Mouse (Mus musculus) lung, adult 2 months (tissue): Measurements from ENCODE around the gene Fam57a. TPM values are rescaled to one million over a fixed set of nuclear protein-coding genes. Genes with fewer than 3 reads are reported as not detected.

Source experiments
- DNase-seq: peaks from one replicate; pipeline ENCODE4 v3.0.0; 2022
- H3K4me1 ChIP-seq: fragments of 200-500 bp; 2 replicates; pipeline ENCODE4 v1.6.1; 2011; ENCODE audit warnings: low read length; ENCODE audit not compliant: control insufficient read depth, insufficient read depth
- H3K4me3 ChIP-seq: fragments of 200-500 bp; replicated peaks from 2 replicates; pipeline ENCODE3; 2011; ENCODE audit warnings: low read depth, mild to moderate bottlenecking, control low read depth, low read length; ENCODE audit errors: extremely low read depth
- CTCF ChIP-seq: fragments of 200-500 bp; IDR thresholded peaks from 2 replicates; pipeline ENCODE4 v1.5.1; 2011; ENCODE audit warnings: mild to moderate bottlenecking, low read length, control low read depth; ENCODE audit not compliant: insufficient read depth
- POLR2A ChIP-seq: fragments of 200-500 bp; IDR thresholded peaks from 2 replicates; pipeline ENCODE4 v1.6.1; 2011; ENCODE audit warnings: low read depth, mild to moderate bottlenecking, control low read depth, low read length, borderline replicate concordance; ENCODE audit errors: extremely low read depth
- WGBS: fragments of 180-500 bp; shearing (Covaris S2); methylation state at CpG from one replicate; pipeline ENCODE4 v1.1.7; 2018; 5-methylcytosine and 5-hydroxymethylcytosine counted together
- polyA plus RNA-seq: library from polyadenylated mRNA; depleted of rRNA; stranded (reverse); fragments of >200 nt; gene quantifications from 2 replicates; pipeline ENCODE4 v1.2.3, GENCODE M21; 2012

Fam57a gene
- polyA plus RNA-seq, 1 experiment: 115 TPM

DNA sequence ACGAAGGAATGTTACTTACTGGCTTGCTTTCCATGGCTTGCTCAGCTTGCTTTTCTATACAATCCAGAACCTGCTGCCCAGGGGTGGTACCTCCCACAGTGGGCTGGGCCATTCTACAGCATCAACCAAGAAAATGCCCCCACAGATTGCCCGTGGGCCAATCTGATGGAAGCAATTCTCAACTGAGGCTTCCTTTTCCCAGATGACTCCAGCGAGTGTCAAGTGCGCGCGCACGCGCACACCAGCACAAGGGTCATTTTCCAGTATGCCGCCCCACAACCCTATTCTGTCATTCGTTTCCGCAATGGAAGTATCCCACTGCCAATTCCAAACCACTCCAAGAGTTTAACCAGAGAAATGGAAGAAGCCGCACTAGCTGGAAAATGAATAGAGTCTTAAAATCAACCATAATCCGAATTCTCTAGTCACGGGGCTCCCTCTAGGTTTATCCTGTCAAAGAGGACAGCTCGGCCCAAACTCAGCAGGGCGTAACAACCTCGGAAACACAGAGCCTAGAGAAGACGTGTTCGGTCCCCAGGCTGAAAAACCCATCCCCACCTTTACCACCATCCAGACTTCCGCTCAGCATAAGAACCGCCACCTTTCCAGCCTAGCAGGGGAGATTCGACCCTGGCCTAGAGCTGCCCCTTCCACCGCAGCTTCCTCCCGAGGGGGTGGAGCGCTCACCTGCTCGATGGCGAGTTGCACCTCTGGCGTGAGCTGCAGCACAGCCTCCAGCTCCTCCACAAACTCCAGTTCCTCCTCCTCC is 561 bp upstream of the Fam57a start:
- no peak for DNase-seq
- peak overlapping the region; percentile 75 for H3K4me3 ChIP-seq
- TF ChIP-seq POLR2A (no peak), CTCF (no peak)
- under 1% methylated on average over 28 of the region's 28 CpGs for WGBS
- peaks cover 6% of the 10 kb centered on the region; the same call in 1 of the 2 replicates for H3K4me1 ChIP-seq

DNA sequence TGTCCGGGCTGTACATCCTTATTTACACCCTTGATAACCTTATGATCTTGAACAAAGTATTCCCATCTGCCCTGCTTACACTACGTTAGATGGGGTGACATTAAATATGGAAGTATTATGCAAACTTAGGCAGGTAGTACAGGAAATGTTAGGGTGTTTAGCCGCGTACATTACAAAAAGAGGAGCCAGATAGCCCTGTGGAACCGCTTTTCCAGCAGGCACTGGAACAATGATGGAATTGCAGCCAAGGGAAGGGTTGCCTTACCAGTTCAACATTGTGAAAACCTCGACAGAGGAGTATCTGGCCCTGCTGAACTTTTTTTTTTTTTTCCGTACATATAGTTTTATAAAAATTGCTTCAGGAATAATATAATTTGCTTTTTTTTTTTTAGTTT is 672 bp downstream of the Fam57a start:
- no peak for TF ChIP-seq POLR2A
- Histone ChIP-seq H3K4me3 (peak overlapping the region; percentile 75), H3K4me1 (peaks cover 6% of the 10 kb centered on the region; the same call in 1 of the 2 replicates)
- no peak for DNase-seq
- 9% methylated on average over 7 of the region's 7 CpGs for WGBS

DNA sequence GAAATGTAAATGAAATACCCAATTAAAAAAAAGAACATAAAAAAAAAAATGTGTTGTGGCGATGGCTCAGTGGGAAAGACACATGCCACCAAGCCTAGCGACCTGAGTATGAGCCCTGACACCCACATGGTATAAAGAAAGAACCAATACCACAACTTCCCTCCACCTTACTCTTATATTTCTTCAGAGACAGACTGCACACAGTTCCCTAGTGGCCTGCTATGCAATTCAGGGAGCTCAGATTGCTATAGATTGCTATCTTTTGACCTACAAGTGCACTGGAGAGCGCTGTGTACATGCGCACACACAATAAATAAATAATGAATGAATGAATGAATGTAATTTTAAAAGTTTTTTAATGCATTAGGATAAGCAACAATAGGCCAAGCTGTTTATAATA is 4.3 kb downstream of the Fam57a start:
- Histone ChIP-seq H3K4me3 (no peak overlapping the region), H3K4me1 (0 out of 2 replicates have a peak, but pooled peaks cover 3% of the 10 kb centered on the region)
- TF ChIP-seq POLR2A: no peak
- TF ChIP-seq CTCF: no peak
- 50% methylated on average over 4 of the region's 4 CpGs for WGBS
- no peak for DNase-seq

DNA sequence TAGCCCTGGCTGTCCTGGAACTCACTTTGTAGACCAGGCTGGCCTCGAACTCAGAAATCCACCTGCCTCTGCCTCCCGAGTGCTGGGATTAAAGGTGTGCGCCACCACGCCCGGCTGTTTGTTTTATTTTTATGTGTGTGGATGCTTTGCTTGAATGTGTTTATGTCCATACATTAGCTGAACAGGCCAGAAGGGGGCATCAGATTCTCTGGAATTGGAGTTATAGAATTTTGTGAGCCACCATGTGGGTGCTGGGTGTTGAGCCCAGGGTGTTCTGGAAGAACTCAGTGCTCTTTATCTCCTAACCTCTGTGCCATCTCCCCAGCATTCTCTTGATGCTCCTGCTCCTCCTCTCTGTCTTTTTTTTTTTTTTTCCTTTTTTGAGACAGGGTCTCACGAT is 7.4 kb downstream of the Fam57a start:
- no peak for DNase-seq
- Histone ChIP-seq H3K4me3 (no peak overlapping the region), H3K4me1 (no peaks in the 10 kb centered on the region)
- no peak for TF ChIP-seq CTCF
- no peak for TF ChIP-seq POLR2A
- 89% methylated on average over 6 of the region's 6 CpGs for WGBS

DNA sequence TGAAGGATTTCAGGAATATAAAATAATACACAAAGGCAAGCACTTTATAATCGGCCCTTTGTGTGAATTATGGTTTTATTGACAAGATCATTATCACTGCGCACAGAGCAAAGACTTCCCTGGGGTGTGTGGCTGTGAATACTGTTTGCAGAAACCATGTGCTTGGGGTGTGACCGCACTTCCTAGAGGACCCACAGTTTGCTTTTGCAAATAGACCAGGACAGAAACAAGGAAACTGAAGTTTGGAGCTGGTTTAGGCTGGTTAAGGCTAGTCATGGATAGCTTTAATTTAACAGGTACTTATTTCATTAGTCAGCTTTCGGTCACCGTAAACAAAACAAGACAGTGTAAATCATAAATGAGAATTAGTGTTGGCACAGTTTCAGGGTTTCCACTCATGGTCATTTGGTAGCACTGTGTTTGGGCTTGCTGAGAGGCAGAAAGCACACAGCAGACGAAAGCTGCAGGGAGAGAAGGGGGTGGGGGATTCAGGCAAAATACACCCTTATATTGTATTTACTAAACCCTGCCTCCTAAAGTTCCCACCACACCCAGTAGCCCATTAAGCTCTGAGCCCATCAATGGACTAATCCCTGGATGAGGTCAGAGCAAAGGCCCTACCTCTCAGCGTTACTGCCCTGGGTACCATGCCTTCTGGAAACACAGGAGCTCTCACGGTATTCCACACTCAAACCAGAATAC is 17.0 kb downstream of the Fam57a start:
- Histone ChIP-seq H3K4me3 (no peak overlapping the region), H3K4me1 (peaks cover under 1% of the 10 kb centered on the region; the same call in 1 of the 2 replicates)
- TF ChIP-seq CTCF: no peak
- no peak for TF ChIP-seq POLR2A
- WGBS: 36% methylated on average over 8 of the region's 8 CpGs
- DNase-seq: no peak

DNA sequence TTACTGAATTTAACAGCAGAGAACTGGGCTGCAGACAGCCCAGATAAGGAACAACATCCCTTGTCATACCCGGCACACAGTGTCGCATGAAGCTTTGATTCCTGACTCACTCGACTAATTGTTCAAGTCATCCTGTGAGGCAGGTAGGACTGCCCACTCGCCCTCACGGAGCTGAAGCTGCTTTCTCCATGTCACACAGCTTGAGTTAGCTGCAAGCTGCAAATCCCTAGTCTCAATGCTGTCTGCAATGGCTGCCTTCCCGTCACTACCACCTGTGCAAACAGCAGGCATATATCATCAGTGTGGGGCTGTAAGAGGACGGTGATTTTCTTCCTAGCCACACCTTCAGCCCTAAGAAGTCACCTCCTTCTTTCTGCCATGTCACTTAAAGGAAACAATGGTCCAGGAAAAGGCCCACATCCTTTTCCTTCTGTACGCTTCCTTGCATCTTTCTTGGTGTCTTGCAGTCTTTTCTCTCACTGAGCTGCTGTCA is 17.6 kb downstream of the Fam57a start:
- TF ChIP-seq CTCF (no peak), POLR2A (no peak)
- Histone ChIP-seq H3K4me1 (peaks cover 2% of the 10 kb centered on the region; the same call in 1 of the 2 replicates), H3K4me3 (no peak overlapping the region)
- WGBS: 49% methylated on average over 8 of the region's 8 CpGs
- DNase-seq: no peak

DNA sequence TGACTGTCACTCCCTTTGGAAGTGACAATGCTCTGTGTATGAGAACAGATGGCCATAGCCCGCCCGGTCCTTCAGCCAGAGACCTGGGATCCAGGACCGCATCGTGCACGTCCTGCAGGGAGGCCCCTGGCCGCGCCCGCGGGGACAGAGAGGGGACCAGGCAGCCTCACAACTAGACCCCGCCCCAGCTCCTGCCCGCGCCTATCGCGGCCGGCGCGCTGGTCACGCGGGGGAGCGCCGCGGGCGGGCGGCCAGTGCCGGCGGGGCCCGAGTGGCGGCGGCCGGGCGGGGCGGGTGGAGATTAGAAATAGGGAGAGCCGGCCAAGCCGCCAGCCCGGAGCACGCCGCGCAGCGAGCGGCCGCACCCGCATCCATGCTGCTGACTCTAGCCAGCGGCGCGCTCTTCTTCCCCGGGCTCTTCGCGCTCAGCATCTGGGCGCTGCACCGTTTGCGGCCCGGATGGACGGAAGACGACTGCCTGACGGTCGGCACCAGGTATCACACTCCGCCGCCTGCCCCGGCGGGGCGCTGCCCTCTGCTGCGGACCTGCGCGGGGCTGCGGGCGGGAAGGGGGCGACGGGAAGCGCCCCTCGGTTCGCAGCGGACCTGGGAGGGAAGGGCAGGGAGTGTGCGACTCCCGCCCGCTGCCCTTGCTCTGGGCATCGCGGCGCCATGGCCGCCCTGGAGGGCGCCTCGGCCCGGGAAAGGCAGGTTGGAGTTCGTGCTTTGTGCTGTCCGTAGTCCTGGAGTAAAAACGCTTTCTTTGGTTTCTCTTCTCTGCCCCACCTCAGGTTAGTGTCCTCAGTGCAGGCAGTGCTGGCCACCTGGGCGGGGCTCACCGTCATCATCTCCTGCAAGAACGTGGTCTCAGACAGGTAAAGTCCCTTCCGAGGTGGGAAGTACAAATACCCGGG is 22.5 kb downstream of the Fam57a start:
- TF ChIP-seq POLR2A (peak; percentile 78; the same call in 1 of the 2 replicates), CTCF (no peak)
- H3K4me3 ChIP-seq: peak overlapping the region; percentile 86
- 1% methylated on average over 90 of the region's 90 CpGs for whole genome bisulfite sequencing
- DNase-seq: peak; percentile 83
- peaks cover 2% of the 10 kb centered on the region; the same call in 1 of the 2 replicates for H3K4me1 ChIP-seq

DNA sequence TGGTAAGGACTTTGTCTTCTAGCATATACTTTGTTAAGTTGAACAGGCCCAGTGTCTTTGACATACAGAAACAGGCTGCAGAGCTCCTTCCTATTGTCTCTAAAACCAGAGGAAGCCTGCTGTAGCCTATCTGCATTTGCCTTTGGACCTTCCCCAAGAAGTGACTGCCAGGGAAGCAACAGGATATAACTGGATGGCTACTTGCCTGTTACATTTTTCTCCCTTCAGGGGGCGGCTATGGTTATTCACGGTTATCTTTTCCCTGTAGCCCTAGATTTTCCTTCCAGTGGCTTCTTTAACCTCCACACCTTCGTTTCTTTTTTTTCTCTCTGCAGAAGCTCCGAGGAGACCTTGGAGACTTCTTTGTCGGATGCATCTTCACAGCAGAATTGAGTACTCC is 27.3 kb downstream of the Fam57a start:
- Histone ChIP-seq H3K4me3 (no peak overlapping the region), H3K4me1 (no peaks in the 10 kb centered on the region; the same call in 1 of the 2 replicates)
- TF ChIP-seq POLR2A (no peak), CTCF (no peak)
- no peak for DNase-seq
- WGBS: 66% methylated on average over 5 of the region's 5 CpGs
